Mouse (Mus musculus) CD4-positive, CD25-positive, alpha-beta regulatory T cell, adult 4 months (primary cell): Measurements from ENCODE around the gene Vegfd. TPM values are rescaled to one million over a fixed set of nuclear protein-coding genes. Genes with fewer than 3 reads are reported as not detected.

Source experiments
- ATAC-seq: one replicate; pipeline ENCODE4 v1.8.0; 2017
- polyA plus RNA-seq, 2 experiments: library from polyadenylated mRNA; unstranded; fragments of 100-300 nt; shearing (Covaris generic); gene quantifications; one replicate each; pipeline ENCODE4 v1.2.1; 2017

Gene Vegfd
- polyA plus RNA-seq, result not detected

- ATAC-seq, result no peak
Measured at GRCm38 (mm10) chrX:164373081-164373480, at the start of gene Vegfd. TSS of gene Vegfd (plus strand) at chrX:164373378.

- no peak for ATAC-seq
Measured at GRCm38 (mm10) chrX:164323391-164323913, 49.7 kb upstream of the Vegfd start.

- no peak for ATAC-seq
Measured at GRCm38 (mm10) chrX:164330351-164330750, 42.8 kb upstream of the Vegfd start.

GRCm38 (mm10) chrX:164330766-164331165, 42.4 kb upstream of the Vegfd start:
- ATAC-seq, result no peak

- ATAC-seq, result no peak
Measured at GRCm38 (mm10) chrX:164338591-164338990, 34.6 kb upstream of the Vegfd start.

GRCm38 (mm10) chrX:164345359-164345938, 27.7 kb upstream of the Vegfd start:
- ATAC-seq, result no peak

DNA sequence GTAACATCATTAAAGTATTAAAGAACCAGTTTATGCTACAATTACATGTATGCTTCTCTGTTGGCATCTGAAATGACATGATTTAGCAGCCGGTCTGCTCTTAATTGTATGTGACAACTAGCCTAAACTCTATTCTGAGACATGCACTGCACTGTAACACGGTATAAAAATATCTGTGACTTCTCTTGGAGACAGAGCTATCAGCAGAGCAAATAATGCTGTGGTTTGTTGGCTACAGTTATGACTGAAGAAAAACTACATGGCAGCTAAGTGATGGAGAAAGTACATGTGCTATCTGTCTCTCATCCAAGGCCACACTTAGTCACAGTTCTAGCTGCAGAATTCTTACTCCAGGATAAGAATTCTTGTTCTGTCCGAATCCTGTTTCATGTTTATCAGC, 24.2 kb upstream of the Vegfd start:
- no peak for ATAC-seq

- no peak for ATAC-seq
Measured at GRCm38 (mm10) chrX:164365153-164365865, 7.9 kb upstream of the Vegfd start.

DNA sequence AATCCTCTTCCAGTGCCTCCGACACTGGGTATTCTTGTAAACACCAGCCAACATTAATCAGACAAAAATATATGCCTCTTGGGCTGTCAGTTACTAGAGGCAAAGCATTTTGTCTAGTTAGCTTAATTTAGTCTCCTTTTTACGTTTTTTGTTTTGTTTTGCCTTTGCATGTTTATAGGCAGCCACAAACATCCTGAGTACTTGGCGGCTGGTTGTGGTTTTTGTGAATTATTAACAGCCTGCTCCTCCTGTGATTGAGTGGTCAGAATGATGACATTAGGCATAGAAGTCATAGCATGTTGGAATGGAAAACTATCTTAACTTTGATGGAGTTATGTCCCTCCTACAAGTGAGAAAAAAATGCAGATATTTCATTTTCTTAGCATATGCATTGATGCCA, 2.6 kb upstream of the Vegfd start:
- no peak for ATAC-seq

DNA sequence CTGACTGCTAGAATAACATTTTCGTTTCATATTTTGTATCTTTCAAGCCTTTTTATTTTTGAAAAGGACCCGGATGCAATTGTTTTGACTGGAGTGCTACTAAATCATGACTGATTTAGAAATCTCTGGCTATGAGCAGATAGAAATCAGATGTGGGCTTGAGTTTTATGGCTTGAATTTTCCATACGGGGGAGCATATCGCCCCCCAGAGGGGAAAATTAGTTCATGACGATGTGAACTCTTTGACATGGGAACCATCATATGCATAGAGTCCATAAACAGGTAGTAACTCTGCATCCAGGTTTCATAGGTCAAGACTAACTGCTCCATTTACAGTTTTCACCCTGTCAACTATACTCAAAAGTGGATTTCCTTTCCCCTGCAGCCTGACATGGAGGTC, 1.4 kb downstream of the Vegfd start:
- no peak for ATAC-seq

DNA sequence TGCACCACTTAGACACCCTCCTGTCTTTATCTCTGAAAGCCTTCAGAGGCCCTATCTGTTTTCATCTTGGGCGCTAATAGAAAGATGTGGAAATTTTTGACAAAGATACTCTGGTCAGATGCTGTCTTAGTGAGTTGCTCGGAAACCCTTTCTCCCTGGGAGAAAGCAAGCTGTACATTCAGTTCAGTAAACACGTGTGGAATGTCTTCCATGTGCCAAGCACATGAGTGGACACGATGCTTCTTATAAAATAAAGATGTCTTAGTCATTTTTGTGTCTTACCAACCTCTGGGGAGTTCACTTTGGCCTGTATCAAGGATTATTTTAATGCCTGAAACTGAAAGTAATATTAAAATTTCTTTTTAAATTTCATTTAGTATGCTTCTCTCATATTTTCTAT, 6.5 kb downstream of the Vegfd start:
- ATAC-seq, result no peak

DNA sequence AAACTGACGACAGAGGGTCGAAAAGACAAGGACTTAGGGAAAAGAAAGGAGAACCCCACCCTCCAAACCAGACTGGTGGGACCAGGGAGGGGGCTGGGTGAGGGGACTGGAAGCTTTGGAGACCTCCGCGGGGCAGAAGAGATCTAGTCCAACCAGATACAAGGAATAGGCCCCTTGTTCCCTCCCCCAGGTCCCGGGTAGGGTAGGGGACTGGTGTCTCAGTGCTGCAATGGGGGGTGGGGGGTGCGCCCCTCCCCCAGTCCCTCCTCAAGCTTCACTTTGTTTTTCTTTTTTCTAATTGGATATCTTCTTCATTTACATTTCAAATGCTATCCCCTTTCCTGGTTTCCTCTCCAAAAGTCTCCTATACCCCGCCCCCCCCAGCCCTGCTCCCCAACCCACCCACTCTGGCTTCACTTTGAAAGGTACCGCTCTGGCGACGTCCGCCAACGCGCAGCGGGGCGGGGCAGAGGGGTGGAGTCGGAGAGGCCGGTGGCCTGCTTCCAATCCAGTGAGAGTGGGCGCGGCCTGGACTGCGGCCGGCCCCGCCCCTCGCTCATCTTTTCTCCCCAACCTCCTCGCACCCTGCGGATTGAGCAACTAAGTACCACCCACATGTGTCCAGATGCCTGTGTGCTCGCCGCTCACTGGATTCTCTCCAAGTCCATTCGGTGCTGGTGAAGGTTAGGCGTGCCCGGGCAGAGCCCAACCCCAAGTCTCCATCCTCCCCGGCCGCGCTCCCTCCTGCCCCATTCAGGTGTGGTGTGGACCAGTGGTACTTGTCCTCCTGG, 8.6 kb downstream of the Vegfd start:
- peak; percentile 98 for ATAC-seq

DNA sequence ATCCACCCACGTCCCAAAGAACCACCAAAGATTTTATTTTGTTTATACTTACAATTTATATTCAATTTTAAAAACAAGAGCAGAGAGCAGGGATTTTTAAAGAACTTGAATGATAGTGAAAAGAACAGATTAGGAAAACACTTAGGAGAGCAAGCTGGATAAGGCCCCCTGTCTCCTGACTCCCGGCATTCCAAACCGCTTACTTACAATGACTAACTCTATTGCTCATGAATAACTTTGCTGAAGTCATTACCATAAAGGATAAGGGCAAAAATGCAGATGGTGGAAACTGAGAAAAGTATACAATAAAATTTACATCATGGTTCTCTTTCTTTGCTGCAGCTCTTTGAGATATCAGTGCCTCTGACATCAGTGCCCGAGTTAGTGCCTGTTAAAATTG, 20.9 kb downstream of the Vegfd start:
- no peak for ATAC-seq

- ATAC-seq, result peak; percentile 77
Measured at GRCm38 (mm10) chrX:164398456-164398855, 25.3 kb downstream of the Vegfd start.

DNA sequence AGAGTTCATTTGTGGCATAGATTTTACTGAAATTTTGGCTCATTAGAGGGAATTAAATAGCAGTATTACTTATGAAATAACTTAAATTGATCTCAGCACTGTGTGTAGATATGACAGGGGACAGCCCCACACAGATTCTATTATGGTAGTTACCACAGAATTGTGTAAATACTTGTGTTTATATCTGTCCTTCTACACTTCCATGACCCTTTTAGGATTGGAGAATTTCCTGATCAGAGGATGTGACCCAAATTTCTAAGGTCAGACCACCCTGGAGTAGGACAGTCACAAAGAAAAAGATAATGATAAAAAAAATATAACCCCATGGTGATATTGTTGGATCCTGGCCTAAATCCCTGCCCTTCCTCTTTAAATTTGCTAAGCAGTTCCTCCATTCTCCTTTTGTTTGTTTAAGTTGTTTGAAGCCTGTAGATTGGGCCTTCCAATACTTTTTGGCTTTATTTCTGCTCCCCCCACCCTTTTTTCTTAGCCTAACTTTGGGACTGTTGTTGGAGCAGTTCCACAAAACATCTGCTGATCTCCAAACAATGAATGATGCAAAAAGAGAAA, 32.0 kb downstream of the Vegfd start:
- ATAC-seq, result no peak

- peak; percentile 91 for ATAC-seq
Measured at GRCm38 (mm10) chrX:164406133-164407022, 33.2 kb downstream of the Vegfd start.

- ATAC-seq, result no peak
Measured at GRCm38 (mm10) chrX:164408301-164408927, 35.2 kb downstream of the Vegfd start.

DNA sequence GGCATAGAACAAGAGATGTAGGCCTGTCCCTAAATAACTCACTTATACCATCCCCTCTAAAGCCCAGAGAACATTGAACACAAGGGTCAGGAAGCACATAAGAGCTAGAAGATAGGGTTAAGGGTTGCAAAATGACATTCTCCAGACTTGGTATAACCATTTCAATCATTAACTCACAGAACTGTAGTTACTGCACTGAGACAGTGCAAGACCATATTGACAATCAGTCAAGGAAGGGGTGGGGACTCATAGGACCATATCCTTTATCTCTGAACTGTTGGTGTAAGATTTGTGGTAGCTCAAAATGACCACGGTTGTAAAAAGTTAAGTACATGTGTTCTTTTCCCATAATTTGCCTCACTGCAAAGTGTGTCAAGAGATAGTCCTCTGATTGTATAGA, 37.4 kb downstream of the Vegfd start:
- no peak for ATAC-seq

DNA sequence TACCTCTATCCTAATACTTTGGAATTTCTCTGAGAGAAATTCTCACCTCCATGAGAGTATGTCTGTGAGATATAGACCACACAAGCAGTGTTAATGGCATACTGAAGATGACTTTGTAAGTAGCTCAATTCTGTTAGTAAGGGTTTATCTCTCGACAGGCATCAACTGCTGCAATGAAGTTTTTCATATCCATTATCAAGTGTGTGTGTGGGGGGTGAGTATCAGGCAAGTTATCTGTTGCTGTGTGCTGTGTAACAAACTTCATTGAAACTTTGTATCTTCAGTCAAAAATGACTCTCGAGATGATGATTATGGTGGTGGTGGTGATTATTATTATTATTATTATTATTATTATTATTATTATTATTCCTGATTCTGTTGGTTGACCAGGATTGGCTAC, 43.6 kb downstream of the Vegfd start:
- ATAC-seq, result no peak

- ATAC-seq, result no peak
Measured at GRCm38 (mm10) chrX:164418008-164418407, 44.8 kb downstream of the Vegfd start.

DNA sequence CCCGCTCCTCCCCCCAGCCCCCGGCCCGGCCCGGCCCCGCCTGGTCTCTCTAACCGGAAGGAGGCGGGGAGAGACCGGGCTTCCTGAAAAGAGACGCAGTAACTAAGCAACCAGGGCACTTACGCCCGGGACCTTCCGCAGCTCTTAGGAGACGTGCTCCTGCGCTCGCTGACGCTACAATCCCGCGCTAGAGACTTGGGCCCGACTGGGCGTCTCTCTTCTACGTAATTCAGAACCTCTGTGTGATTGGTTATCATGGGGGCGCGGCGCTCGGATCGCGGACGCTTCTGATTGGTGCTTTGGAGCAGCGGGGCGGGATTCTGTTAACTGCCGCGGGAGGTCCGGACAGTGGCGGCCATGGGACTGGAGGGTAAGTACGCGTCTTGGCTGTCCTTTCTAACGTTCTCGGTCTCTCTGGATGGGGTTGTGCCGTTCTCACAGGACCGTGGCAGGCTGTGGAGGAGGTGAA, 46.3 kb downstream of the Vegfd start, which contains the start of gene Piga:
Gene Piga (plus strand): TSS at position 317 of the 469 bp plus-strand sequence.
- ATAC-seq, result peak; percentile 97
